Mouse (Mus musculus) c-Kit-positive CD71-negative TER-119-negative erythroid progenitor cells, embryonic 14.5 days (primary cell): ENCODE data around the gene Phc3.
A peak's percentile ranks its signal among the peaks of the same experiment; 100 is the strongest.

Experiments used
- DNase-seq: peaks from one replicate; pipeline ENCODE4 v3.0.0-alpha.2; 2013; ENCODE audit warnings: low read depth

The Phc3 gene

DNA sequence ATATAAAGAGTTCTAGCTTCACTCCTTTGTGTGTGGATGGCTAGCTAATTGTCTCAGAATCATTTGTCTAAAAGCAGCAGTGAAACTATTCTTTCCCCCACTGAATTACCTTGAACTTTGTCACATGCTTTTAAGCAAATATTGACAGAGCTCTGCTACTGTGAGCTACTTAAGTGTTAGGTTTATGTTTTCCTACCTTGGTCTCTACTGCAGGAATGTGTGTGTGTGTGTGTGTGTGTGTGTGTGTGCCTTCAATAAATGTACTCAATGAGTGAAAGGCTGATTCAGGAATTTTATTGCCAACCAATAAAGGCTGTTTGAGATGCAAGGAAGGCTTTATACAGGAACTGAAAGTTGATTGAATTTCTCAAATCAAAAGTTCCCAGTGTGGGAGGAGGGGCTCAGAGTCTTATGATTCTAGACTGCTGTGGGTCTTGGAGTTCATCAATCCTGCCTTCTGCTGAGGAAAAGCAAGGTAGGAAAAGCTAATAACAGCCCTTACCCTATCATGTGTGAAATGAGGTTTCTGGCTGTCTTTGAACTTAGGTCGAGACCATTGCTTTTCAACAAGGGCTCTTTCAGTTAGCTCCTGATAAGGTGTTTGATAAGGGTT is 7.9 kb upstream of the Phc3 start:
- DNase-seq = no peak

DNA sequence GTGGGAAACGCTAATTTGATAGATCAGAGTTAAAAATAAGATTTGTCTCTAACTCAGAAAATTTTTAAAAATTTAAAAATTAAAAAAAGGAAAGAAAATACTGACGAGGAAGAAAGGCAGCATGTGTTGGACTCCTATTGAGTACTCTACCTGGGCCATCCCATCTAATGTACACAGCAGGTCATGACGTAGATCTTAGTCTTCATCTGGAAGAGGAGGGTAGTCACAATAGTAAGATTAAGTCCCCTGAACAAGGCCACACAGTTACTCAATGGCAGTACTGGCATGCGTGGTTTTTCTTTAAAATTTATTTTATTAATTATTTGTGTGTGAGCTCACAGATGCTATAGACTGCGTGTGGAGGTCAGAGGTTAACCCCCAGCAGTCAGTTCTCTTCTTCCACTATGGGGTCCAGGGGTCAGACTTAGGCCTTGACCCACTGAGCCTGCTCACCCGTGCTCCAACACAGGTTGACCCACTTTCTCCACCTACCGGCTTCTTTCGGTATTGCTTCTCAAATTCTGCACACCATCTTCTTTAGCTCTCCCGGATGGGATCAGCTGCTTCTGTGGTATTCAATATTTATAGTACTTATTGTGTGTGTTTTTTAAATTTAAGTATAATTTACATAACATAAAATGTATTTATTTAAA is 6.0 kb upstream of the Phc3 start:
- peak; percentile 72 for DNase-seq

DNA sequence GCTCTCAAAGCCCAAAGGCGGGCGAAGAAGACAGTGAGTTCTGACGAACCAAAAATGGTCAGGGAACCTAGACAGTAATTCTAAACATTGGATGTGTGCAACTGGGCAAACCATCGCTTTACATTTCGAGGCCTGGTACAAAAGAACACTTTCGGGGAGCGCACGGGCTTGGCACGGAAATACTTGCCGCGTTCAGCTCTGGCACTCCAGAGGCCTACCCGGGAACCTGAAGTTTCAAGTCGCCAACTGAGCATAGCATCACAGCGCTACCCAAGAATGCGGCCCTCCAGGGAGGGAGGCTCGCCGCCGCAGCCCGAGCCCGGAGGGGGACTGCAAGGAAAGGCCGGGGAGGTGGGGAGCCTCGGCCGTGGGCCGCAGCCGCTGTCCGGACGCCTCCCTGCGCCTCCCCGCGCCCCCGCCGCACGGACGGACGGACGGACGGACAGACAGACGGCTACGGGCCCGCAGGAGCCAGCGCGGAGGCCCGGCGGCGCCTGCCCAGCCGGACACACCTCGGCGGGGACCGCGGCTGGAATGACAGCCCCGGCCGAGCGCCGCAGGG is 603 bp downstream of the Phc3 start:
- DNase-seq = peak; percentile 25

DNA sequence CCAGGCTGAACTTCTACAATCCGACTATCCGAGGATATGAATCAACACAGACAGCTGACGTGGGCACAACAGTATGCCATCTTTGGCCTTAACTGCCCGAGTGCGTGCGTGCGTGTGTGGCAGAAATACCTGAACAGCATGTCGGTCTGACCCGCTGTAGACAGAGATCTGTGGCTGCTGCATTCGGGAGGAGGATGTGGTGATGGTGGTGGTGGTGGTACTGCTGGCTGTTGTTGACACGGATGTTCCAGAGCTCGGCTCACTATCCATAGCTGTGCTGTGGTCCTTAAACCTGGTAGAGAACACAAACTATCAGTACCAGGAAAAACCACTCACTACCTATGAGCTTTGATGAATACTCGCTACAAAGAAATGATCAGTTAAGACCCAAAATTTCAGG is 3.6 kb downstream of the Phc3 start:
- DNase-seq = no peak

DNA sequence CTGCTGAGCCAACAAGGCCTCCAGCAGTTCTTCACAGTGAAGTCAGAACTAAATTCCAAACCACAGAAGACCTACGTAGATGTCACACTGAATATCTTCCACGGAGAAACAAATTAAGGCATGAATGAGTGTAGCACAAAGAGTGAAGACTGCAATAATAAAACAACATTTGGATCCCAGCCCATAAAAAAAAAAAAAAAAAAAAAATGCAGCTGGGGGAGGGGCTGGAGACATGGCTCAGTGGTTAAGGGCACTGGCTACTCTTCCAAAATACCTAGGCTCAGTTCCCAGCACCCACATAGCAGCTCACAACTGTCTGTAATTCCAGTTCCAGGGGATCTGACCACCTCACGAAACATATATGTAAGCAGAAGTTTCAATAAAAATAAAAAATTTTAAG is 5.0 kb downstream of the Phc3 start:
- DNase-seq = no peak

DNA sequence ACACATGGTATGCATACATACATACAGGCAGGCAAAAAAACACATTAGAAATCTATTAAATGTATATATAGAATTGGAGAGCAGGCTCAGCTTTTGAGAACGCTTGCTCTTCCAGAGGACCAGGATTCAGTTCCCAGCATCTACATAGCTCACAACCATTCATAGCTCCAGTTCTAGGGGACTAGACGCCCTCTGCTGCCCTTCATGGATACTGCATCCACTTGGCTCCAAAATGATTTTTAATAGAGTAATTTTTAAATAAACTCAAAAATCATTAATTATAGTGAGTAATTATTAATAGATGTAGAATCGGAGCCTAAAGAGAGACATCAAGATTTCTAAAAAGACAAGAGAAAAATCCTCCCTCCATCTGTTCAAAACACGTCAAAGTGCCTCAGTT is 6.1 kb downstream of the Phc3 start:
- no peak for DNase-seq

DNA sequence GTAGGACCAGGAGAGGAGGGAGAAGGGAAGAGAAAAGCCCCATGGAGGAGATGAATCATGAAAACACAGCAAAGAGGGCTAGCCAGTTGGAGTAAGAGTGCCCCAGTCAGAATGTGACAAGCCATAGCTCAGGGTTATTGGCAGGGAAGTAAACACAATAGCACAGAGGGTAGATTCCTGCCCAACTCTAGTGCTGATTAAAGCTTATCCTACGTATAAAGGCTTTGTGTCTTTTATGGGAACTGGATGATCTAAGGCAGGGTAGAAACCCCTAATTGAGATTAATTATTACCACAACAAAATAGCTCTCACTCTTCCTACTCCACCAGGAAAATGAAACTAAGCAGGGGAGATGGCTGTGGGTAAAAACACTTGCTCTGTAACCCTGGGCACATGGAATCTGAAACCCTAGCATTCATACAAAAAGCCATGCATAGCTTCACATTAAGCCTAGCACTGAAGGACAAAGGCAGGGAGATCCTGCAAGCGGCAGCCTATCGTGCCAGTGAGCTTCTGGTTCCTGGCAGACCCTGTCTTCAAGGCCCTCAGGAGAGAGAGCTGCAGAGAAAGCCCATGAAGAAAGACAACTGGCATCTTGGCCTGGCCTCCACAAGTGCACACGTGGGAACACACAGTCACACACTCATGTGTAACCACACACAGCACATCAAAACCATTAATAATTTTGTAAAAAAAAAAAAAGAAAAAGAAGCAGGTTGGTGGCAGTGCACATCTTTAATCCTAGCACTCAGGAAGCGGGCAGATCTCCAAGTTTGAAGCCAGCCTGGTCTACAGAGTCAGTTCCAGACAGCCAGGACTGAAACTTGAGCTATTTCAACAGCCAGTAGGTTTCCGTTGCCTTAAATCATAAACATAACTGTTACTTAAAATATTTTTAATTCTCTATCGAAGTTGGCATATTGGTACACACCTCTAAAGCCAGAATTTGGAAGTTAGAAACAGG is 9.1 kb downstream of the Phc3 start:
- no peak for DNase-seq

DNA sequence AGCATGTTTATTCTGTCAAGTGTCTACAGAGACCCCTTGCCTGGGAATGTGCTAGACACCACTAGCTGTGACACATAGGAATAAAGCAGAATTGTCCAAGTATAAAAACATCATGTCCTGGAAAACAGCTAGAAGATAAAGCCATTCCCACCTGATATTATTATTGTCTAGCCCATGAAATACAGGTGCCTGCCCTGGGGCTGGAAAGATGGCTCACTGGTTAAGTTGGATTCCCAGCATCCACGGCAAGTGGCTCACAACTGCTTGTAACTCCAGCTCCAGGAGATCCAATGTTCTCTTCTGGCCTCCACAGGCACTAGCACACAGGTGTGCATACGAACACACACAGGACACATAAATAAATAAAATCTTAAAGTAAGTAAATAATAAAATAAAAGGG is 10.5 kb downstream of the Phc3 start:
- DNase-seq = no peak

DNA sequence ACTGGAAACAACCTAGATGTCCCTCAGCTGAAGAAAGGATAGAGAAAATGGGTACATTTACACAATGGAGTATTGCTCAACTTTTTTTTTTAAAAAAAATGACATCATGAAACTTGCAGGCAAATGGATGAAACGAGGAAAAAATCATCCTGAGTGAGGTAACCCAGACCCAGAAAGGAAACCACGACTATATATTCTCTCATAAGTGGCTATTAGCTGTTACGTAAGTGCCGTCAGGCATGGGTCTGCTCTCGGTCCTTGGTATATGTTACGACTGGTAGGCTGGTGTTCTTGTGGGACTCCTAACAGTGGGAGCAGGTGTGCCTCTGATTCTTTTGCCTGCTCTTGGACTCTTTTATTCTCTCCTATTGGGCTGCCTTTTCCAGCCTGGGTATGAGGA is 12.9 kb downstream of the Phc3 start:
- DNase-seq = no peak

DNA sequence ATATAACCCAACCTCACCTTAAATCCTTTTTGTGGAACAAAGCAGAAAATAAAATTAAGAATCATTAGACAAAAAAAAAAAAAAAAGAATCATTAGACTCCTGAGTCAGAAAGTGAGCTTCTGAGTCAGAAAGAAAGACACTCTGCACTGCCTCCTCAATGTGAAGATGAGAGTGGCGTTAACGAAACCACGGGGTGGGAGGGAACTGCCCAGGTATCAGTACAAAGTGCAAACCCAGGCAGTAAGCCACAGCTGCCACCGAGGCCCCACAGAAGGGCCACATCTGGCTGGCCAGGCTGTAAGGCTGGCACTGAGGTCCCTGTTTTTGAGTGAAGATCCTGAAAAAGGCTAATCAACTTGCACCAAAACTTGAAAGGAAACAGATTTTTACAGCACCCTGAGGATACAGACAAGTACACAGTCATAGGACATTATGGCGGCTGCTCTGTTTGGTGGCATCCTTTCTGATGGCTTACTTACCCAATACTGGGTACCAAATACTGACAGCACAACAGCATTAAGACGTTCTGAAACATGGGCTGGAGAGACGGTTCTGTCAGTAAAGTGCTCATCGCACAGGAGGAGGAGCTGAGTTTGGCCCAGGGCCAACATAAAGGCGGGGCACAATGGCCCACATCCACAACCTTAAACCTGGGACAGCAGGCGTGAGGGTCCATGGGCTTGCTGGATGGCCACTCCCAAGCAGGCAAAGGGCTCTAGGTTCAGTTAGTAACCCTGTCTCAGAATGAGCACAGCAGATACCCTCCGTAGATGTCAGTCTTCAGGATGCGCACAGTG is 16.7 kb downstream of the Phc3 start:
- no peak for DNase-seq

DNA sequence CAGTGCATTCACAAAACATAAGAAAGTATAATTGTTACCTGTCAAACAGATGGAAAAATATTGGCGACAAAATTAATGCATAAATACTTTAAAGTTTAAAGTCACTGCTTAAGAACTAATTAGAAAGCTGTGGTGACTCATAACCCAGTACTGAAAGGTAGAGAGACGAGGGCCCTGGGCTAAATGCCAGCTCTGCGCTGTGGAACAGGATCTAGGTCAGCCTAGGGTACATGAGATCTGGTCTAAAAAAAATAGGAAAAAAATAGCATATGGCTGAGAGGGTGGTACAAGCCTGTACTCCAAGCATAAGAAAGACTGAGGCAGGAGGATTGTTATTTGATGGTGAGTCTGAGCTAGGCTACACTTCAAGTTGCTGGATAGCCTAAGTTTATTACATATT is 17.6 kb downstream of the Phc3 start:
- DNase-seq = no peak

DNA sequence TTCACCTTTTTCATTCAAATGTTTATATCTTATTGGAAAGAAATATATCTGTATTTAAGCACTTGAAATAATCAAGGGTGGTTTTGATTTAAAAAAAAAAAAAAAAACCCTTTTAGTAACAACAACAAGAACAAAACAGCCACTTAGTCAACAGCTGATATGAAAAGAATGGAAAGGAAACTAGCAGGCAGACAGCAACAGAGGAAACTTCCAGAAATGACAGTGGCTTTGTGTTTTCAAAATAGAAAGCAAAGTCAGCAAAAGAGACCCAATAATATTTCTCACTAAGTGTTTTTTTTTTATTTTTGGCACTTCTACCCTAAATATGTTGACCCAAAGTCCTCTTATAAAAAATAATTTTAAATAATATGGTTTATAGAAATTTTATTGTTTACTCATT is 34.8 kb downstream of the Phc3 start:
- no peak for DNase-seq

DNA sequence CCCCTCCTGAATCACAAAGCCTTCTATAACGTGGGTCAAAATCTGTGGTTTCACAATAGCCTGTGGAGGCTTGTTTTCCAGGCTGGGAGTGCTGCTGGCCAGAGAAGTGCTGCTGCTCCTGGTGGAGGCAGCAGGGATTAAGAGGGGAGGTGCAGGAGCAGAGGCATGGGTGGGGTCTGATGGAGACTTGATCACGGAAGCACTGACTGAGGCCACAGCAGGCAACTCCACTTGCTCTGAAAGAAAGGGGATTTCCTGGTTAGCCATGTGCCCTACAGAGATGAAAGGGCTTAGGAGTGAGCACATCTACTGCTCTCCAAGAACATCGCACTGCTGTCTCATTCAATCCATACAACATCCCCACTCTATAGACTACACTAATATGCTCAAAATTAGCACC is 39.4 kb downstream of the Phc3 start:
- no peak for DNase-seq

DNA sequence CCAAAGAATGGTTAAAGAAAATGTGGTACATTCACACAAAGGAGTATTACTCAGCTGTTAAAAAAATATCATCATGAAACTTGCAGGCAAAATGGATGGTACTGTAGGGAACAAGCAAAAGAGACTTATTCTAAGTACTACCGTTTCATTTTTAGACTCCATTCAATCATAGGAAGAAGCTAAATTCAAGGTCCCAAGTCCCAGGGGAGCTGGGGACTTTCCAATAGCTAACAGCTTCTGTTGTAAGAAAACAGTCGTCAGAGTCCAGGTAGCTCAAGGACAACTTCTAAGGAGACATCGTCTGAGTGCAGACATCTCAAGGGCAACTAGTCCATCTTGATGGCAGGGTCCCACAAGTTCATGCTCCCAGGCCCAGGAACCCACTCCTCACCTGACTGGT is 41.6 kb downstream of the Phc3 start:
- DNase-seq = no peak

DNA sequence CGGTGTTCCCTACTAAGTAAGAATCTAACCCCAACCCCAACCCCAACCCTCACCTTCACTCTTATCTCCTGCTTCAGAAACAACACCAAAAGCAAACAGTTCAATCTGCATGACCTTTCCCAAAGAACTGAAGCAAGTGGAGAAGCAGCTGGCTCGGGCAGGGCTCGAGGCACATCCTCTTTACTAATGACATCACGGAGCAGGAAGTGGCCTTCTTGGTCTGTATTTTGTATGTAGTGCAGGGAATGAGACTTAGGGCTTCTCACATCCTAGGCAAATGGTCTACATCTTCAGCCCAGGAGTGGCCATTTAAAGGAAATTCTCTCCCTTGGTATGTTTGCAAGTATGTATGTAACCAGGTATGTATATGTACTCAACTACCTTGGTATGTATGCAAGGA is 52.1 kb downstream of the Phc3 start:
- DNase-seq = no peak

DNA sequence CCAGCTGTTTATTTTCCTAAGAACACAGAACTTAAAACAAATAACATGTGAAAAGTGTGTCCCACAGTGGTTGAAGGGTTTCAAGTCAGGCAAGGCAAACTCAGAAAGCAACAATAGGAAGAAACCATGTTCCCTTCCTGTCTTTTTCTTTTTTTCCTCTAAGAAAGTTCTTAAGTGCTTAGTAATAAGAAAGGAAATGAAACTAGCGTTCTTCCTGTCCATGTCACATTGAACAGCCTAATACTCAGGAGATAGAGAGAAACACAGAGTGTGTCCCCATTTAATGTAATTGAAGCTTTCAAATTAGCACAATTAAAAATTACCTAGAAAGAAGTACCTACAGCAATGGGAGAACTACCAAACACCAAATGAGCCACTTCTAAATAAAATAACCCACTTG is 64.6 kb downstream of the Phc3 start:
- no peak for DNase-seq

DNA sequence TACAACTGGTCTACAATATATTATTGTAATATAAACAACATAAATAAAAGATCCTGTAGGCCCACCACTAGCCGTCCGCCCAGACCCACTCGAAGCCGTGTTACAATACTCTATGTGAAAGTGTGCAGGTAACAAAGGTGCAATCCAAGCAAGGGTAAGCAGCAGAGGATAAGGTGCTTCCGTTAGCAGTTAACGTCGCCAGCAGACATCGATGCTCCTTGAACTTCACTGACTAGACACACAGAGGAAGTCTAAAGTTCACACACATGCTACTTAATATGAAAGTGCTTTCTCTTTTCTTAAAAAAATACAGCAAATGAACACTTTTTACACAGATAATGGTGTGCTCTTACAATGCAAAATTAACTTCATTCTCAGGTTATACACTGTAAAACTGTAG is 69.8 kb downstream of the Phc3 start:
- no peak for DNase-seq

DNA sequence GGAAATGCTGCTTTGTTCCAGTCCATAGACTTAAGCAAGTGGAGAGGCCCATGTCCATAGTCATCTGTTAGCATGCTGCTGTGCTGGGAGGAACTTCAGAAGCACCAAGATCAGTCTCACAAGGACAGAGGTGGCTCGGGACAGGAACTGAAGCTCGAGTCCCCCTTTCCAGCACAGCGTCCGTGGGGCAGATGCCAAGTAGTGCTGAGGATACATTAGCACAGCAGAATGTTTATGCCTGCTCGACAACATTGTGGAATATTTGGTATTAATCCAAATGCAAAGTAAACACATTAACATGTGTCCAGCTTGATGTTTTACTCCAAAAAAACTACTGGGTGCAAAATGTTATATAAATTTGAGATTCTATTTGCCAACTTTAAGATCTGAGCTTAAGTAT is 72.5 kb downstream of the Phc3 start:
- DNase-seq = no peak

DNA sequence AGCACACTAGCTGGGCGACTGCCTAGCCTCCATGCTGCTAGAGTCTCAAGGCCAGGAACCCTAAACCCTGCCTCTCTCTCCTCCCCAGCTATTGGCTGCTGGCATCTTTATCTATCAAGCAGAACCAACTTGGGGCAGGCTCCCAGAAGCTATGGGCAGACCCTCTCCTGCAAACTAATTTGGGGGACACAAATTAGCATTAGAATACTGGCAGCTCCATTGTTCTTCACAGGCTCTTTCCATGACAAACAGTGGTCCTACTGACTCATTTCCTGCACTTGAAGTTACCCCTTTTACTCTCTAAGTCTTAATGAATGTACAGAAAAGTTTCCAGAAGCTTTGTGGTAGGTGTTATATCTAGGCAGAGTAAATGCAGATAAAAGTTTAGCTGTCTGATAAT is 80.2 kb downstream of the Phc3 start:
- no peak for DNase-seq

DNA sequence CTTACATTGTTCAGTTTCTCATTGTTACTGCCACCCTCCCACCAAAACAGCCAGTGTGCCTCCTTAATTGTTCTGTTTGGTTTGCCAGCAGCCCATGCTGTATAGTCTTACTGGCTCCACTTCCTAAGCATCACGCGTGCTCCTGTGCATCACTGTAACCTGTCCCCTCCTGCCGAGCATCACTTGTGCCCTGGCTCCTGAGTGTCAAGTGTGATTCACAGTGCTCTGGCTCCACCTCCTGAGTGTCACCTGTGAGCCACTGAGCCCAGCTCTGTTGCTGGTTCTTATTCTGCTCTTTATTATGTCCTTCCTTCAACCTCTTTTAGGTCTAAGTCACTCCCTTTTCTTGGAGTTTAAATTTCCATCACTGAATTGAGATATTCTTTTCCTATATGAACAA is 81.8 kb downstream of the Phc3 start:
- no peak for DNase-seq

DNA sequence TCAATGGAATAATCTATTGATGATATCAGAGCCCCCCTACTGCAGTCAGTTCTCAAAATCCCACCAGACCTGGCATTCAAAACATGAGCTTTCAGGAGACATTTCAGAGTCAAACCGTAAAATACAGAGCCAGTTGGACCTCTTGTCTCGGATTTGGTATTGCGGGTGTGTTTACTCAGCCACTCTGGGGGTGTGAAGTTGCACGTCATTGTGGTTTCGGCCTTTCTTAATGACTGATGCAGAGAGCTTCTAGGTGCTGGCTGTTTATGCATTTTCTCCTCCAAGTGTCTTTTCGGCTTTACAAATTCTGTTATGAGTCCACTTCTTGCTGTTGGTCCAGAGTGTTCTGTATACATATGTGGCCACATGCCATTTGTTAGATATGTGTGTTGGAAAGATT is 92.5 kb downstream of the Phc3 start:
- no peak for DNase-seq

DNA sequence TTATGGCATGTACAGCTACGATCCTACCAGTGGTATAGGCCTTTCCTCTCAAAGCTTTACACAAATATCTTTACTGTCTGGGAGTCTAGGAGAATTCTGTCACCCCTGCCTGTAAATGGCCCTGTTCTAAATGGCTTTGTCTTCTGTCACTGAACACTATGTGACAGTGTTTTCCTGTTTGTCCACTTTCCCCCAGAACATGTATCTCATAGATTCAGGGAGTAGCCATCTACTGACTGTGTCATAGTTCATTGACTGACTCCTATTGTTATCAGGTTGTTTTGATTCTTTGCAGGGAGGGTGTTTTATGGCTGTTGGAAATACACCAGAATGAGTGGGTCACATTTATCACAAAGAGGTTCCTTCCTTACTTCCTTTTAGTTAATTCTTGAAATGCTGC is 99.2 kb downstream of the Phc3 start:
- DNase-seq = no peak
